Mouse (Mus musculus): ENCODE results near the gene Adk. TPM values are rescaled to one million over a fixed set of nuclear protein-coding genes. Genes with fewer than 3 reads are reported as not detected.
A peak's percentile ranks its signal among the peaks of the same experiment; 100 is the strongest.

The Adk gene
- polyA plus RNA-seq, 1 experiment from 2014 or later, result 155 TPM

DNA sequence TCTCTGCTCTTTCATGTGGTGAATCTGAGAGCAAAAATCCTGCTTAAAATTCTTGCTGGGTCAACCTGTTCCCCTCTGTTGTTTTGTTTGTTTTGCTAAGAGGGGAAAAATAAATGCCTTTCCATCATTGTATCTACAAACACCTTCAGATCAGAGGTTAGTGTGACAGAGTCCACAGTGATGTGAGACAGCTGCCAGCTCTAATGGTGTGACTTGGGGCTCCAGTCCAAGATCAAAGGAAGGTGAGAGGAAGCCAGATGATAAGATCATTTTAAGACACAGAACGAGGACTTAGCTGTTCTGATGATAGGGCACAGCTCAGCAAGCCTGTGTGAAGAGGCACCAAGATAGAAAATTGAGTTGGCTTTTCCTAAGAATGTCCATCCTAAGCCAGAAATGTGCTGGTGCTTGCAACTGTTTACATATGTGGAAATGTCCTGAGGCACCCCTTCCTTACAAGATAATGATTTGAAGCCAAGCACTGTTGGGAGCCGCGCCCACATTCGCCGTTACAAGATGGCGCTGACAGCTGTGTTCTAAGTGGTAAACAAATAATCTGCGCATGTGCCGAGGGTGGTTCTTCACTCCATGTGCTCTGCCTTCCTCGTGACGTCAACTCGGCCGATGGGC, 307.6 kb downstream of the Adk start:
- no peak for ATAC-seq (ENCODE audit: low FRiP score, low TSS enrichment)
- Histone ChIP-seq H3K36me3 (ENCODE audit: control insufficient read depth, insufficient read depth, low read length) (no peaks in the 10 kb centered on the region), H3K4me1 (ENCODE audit: control insufficient read depth, insufficient read depth, low read length) (0 out of 2 replicates have a peak, but pooled peaks cover 9% of the 10 kb centered on the region), H3K27ac (ENCODE audit: low read depth, low read length) (no peak overlapping the region), H3K27me3 (ENCODE audit: control insufficient read depth, insufficient read depth, low read length) (no peaks in the 10 kb centered on the region), H3K4me3 (ENCODE audit: low read length) (no peak overlapping the region), H3K9ac (ENCODE audit: low read depth, low read length) (no peak overlapping the region), H3K9me3 (ENCODE audit: control insufficient read depth, low read length) (no peaks in the 10 kb centered on the region), H3K4me2 (replicated peaks; ENCODE audit: low read depth, low read length) (no peak overlapping the region)
- 86% methylated on average over 6 of the region's 12 CpGs for WGBS

DNA sequence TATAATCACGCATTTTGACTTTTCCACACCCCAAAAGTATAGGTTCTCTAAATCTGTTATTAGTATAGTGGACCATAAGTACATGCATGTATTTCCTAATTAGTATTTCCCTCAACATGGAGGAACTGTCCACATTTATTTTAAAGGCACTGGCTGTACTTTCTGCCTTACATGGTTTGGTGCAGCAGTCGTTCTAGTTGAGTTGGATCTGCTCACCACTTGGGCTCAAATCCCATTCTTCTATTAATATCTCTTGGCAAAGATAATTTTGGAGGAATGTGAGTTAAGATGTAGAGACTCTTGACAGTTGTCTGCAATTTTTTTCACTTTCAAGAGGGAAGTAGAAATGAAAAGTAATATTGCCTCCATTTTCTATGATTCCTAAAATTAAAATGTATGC, 314.7 kb downstream of the Adk start:
- Histone ChIP-seq H3K9me3 (ENCODE audit: control insufficient read depth, low read length) (no peaks in the 10 kb centered on the region), H3K9ac (ENCODE audit: low read depth, low read length) (no peak overlapping the region), H3K4me1 (ENCODE audit: control insufficient read depth, insufficient read depth, low read length) (no peaks in the 10 kb centered on the region), H3K4me3 (ENCODE audit: low read length) (no peak overlapping the region), H3K27ac (ENCODE audit: low read depth, low read length) (no peak overlapping the region), H3K27me3 (ENCODE audit: control insufficient read depth, insufficient read depth, low read length) (no peaks in the 10 kb centered on the region), H3K4me2 (replicated peaks; ENCODE audit: low read depth, low read length) (no peak overlapping the region), H3K36me3 (ENCODE audit: control insufficient read depth, insufficient read depth, low read length) (no peaks in the 10 kb centered on the region)
- 89% methylated on average over 2 of the region's 2 CpGs for WGBS
- ATAC-seq (ENCODE audit: low FRiP score, low TSS enrichment), result no peak

DNA sequence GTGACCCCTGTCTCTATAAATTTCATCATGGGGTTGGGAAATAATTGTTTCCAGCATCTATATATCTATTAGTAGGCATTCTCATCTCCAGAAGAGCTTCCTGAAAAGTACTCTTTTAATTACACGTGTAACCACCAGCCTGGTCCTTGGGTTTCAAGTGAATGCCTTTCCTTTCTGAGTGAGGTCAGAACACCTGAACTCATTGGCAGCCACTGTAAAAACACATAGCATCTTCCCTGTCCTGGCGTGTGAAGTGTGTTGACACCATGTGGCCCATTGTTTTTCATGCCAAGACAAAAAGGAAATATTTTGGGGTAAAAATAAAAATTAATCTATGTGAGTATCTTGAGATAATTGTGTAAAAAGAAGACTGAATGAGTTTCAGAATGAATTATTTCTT, 316.2 kb downstream of the Adk start:
- Histone ChIP-seq H3K4me3 (ENCODE audit: low read length) (no peak overlapping the region), H3K36me3 (ENCODE audit: control insufficient read depth, insufficient read depth, low read length) (no peaks in the 10 kb centered on the region), H3K9me3 (ENCODE audit: control insufficient read depth, low read length) (no peaks in the 10 kb centered on the region), H3K4me2 (replicated peaks; ENCODE audit: low read depth, low read length) (no peak overlapping the region), H3K27me3 (ENCODE audit: control insufficient read depth, insufficient read depth, low read length) (no peaks in the 10 kb centered on the region), H3K9ac (ENCODE audit: low read depth, low read length) (no peak overlapping the region), H3K27ac (ENCODE audit: low read depth, low read length) (peak overlapping the region; percentile 6; the same call in 1 of the 2 replicates), H3K4me1 (ENCODE audit: control insufficient read depth, insufficient read depth, low read length) (no peaks in the 10 kb centered on the region)
- no peak for ATAC-seq (ENCODE audit: low FRiP score, low TSS enrichment)
- 53% methylated on average over 2 of the region's 2 CpGs for WGBS

DNA sequence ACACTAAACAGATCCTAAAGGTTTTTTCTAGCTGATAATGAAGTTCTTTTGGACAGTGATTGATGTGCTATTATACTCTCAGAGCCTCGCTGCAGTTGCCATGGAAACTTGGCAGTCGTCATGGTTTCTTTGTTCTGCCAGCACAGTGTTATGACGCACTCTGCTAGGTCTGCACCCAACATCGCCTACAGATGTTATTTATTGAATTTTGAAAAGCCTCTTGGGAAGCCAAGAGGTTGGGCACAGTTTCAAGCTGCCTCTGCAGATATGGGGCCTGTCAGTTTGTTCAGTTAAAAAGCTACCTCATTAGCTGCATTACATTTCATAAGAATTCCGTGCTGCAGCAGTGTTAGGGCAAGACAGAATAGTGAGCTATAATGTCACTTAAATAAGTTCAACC, 316.8 kb downstream of the Adk start:
- no peak overlapping the region for H3K27ac ChIP-seq (ENCODE audit: low read depth, low read length)
- no peak overlapping the region for H3K9ac ChIP-seq (ENCODE audit: low read depth, low read length)
- peak; percentile 49; the same call in 1 of the 2 replicates for ATAC-seq (ENCODE audit: low FRiP score, low TSS enrichment)
- no peak overlapping the region for H3K4me3 ChIP-seq (ENCODE audit: low read length)
- H3K4me2 ChIP-seq (replicated peaks; ENCODE audit: low read depth, low read length), result no peak overlapping the region
- H3K4me1 ChIP-seq (ENCODE audit: control insufficient read depth, insufficient read depth, low read length), result no peaks in the 10 kb centered on the region
- 14% methylated on average over 5 of the region's 5 CpGs for WGBS
- no peaks in the 10 kb centered on the region for H3K27me3 ChIP-seq (ENCODE audit: control insufficient read depth, insufficient read depth, low read length)
- no peaks in the 10 kb centered on the region for H3K36me3 ChIP-seq (ENCODE audit: control insufficient read depth, insufficient read depth, low read length)
- no peaks in the 10 kb centered on the region for H3K9me3 ChIP-seq (ENCODE audit: control insufficient read depth, low read length)

DNA sequence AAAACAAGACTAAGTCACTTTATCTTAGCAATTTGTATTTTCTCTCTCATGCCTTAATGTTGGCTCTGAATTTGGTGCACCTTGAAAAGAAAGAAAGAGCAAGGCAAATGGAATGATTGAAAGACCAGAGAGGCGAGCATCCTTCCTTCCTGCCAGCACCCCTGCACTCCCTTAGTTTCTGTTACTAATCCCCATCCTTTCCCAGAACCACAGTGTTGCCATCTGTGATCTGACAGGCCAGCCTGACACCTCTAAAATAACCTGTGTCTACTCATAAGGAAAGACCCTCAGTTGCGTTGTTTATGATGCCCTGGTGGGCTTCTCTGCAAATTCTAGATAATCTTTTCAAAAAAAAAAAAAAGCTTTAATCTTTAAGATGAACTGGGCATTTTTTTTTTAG, 319.6 kb downstream of the Adk start:
- H3K27ac ChIP-seq (ENCODE audit: low read depth, low read length), result no peak overlapping the region
- H3K9ac ChIP-seq (ENCODE audit: low read depth, low read length), result no peak overlapping the region
- no peak for ATAC-seq (ENCODE audit: low FRiP score, low TSS enrichment)
- no peaks in the 10 kb centered on the region for H3K36me3 ChIP-seq (ENCODE audit: control insufficient read depth, insufficient read depth, low read length)
- H3K4me1 ChIP-seq (ENCODE audit: control insufficient read depth, insufficient read depth, low read length), result no peaks in the 10 kb centered on the region
- H3K4me3 ChIP-seq (ENCODE audit: low read length), result no peak overlapping the region
- H3K9me3 ChIP-seq (ENCODE audit: control insufficient read depth, low read length), result no peaks in the 10 kb centered on the region
- 89% methylated on average over 2 of the region's 2 CpGs for WGBS
- H3K27me3 ChIP-seq (ENCODE audit: control insufficient read depth, insufficient read depth, low read length), result no peaks in the 10 kb centered on the region
- H3K4me2 ChIP-seq (replicated peaks; ENCODE audit: low read depth, low read length), result no peak overlapping the region

DNA sequence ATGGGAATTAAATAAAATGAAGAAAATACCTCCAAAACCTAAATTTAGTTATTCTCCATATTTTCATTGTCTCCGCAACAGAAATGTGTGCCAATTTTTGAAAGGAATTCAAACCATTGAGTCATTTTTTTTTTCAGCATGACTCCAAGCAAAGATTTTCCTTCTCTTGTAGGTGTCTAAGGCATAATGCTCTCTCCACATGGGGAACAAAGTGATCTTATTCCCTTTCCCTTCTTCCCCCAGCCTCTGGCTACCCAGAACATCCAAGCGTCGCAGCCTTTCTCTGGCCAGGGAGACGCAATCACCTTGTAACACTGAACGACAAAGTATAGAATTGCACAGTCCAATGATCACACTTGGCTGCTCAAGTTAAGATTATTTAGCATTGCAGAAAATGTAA, 320.3 kb downstream of the Adk start:
- Histone ChIP-seq H3K36me3 (ENCODE audit: control insufficient read depth, insufficient read depth, low read length) (no peaks in the 10 kb centered on the region), H3K4me3 (ENCODE audit: low read length) (no peak overlapping the region), H3K27ac (ENCODE audit: low read depth, low read length) (no peak overlapping the region), H3K4me1 (ENCODE audit: control insufficient read depth, insufficient read depth, low read length) (no peaks in the 10 kb centered on the region), H3K4me2 (replicated peaks; ENCODE audit: low read depth, low read length) (no peak overlapping the region), H3K9ac (ENCODE audit: low read depth, low read length) (no peak overlapping the region), H3K27me3 (ENCODE audit: control insufficient read depth, insufficient read depth, low read length) (no peaks in the 10 kb centered on the region), H3K9me3 (ENCODE audit: control insufficient read depth, low read length) (no peaks in the 10 kb centered on the region)
- no peak for ATAC-seq (ENCODE audit: low FRiP score, low TSS enrichment)
- 65% methylated on average over 5 of the region's 5 CpGs for WGBS

DNA sequence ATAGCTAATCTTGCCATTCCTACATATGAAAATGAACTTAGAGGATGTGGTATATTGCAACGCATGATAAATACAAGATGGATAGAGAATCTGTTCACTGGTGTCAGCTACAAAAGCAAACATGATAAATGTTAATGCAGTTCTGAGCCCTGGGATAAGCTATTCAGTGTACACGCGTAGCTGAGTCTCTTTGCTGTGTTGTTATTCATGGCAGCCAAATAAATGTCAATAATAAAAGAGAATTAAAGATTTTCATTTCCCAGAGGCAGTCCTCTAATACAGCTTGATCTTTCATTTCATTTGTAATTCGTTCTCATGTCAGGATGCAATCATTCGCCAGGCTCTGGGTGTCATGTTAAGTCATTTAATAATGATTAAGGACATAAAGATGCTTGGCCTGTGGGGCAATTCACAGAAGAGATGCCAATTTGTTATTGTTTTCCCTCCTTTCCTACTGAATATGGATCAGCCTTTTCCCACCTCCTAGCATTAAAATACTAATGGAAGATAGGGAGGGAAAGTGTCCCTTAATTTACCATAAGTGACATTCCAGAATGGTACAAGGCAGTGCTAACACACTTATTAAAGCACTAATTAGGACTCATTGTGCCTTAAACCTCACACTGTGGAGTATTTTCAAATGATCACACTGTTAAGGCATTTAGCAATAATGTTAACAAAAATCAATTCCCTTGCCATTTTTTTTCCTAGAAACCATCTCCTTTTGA, 331.5 kb downstream of the Adk start:
- Histone ChIP-seq H3K36me3 (ENCODE audit: control insufficient read depth, insufficient read depth, low read length) (no peaks in the 10 kb centered on the region), H3K9ac (ENCODE audit: low read depth, low read length) (no peak overlapping the region)

DNA sequence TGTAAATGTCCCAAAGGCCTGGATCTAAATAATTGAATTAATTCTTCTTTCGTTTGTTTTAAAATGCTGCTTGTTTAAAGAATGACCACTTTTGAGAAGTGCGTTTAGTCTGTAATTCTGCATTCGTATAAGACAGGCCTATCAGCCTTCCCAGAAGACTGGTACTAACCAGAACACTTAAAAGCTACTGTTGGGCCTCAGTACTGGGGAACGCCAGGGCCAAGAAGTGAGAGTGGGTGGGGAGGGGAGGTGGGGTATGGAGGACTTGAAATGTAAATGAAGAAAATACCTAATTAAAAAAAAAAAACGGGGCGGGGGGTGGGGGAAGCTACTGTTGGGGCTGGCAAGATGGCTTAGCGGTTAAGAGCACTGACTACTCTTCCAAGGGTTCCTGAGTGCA, 347.1 kb downstream of the Adk start:
- 92% methylated on average over 7 of the region's 7 CpGs for WGBS
- no peak overlapping the region for H3K4me3 ChIP-seq (ENCODE audit: low read length)
- 0 out of 2 replicates have a peak, but pooled peaks cover 4% of the 10 kb centered on the region for H3K4me1 ChIP-seq (ENCODE audit: control insufficient read depth, insufficient read depth, low read length)
- H3K36me3 ChIP-seq (ENCODE audit: control insufficient read depth, insufficient read depth, low read length), result no peaks in the 10 kb centered on the region
- H3K27ac ChIP-seq (ENCODE audit: low read depth, low read length), result no peak overlapping the region
- 0 out of 2 replicates have a peak, but pooled peaks cover 2% of the 10 kb centered on the region for H3K9me3 ChIP-seq (ENCODE audit: control insufficient read depth, low read length)
- ATAC-seq (ENCODE audit: low FRiP score, low TSS enrichment), result no peak
- H3K9ac ChIP-seq (ENCODE audit: low read depth, low read length), result no peak overlapping the region
- H3K27me3 ChIP-seq (ENCODE audit: control insufficient read depth, insufficient read depth, low read length), result no peaks in the 10 kb centered on the region
- H3K4me2 ChIP-seq (replicated peaks; ENCODE audit: low read depth, low read length), result no peak overlapping the region

More for the DNA sequence above, 331.5 kb downstream of the Adk start:
- Histone ChIP-seq H3K27ac (ENCODE audit: low read depth, low read length) (no peak overlapping the region), H3K9me3 (ENCODE audit: control insufficient read depth, low read length) (no peaks in the 10 kb centered on the region), H3K4me1 (ENCODE audit: control insufficient read depth, insufficient read depth, low read length) (no peaks in the 10 kb centered on the region), H3K4me2 (replicated peaks; ENCODE audit: low read depth, low read length) (no peak overlapping the region), H3K4me3 (ENCODE audit: low read length) (no peak overlapping the region), H3K27me3 (ENCODE audit: control insufficient read depth, insufficient read depth, low read length) (no peaks in the 10 kb centered on the region)
- WGBS, result 87% methylated on average over 5 of the region's 5 CpGs
- ATAC-seq (ENCODE audit: low FRiP score, low TSS enrichment), result no peak

DNA sequence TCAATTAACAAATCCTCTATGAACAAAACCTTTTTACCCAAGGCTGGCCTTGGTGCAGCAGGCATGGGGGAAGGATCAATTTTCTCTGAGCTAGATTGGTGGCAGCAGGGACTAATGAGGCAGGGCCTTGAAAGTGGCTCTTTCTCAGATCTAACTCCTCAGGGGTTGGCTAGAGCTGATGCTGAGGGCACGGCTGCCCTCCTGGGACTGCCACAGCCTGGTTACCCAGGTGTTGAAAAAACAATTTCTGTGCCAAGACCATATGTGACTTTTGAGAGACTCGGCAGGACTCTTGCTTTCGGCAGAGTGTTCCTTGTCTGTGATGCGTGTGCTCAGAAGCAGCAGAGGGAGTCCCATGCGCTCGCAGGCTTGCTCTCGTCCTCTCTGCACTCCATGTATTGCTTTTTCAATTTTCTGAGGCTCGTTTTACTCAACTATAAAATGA, 349.8 kb downstream of the Adk start:
- WGBS, result 68% methylated on average over 8 of the region's 8 CpGs

More for the DNA sequence above, 349.8 kb downstream of the Adk start:
- Histone ChIP-seq H3K27ac (ENCODE audit: low read depth, low read length) (no peak overlapping the region), H3K27me3 (ENCODE audit: control insufficient read depth, insufficient read depth, low read length) (no peaks in the 10 kb centered on the region), H3K9ac (ENCODE audit: low read depth, low read length) (no peak overlapping the region), H3K9me3 (ENCODE audit: control insufficient read depth, low read length) (0 out of 2 replicates have a peak, but pooled peaks cover 2% of the 10 kb centered on the region), H3K36me3 (ENCODE audit: control insufficient read depth, insufficient read depth, low read length) (no peaks in the 10 kb centered on the region), H3K4me3 (ENCODE audit: low read length) (no peak overlapping the region), H3K4me1 (ENCODE audit: control insufficient read depth, insufficient read depth, low read length) (0 out of 2 replicates have a peak, but pooled peaks cover 4% of the 10 kb centered on the region), H3K4me2 (replicated peaks; ENCODE audit: low read depth, low read length) (no peak overlapping the region)
- no peak for ATAC-seq (ENCODE audit: low FRiP score, low TSS enrichment)
